15 mouse cellular contexts compared by ENCODE assay signal in genomic region chr8:124184507-124184906, GRCm38 (mm10). TPM values are rescaled to one million over a fixed set of nuclear protein-coding genes. Genes with fewer than 3 reads are reported as not detected.
DNase-seq lines count a peak whose midpoint lies in the region; ATAC-seq and TF ChIP-seq lines count a peak whose summit lies in the region.
"Had no signal": no experiment of that assay in that cellular context is flagged by ENCODE, and none has a peak within 500 bp of the region (broad histone marks: within the 10 kb centered on the region; RNA-seq: fewer than 3 reads in every experiment).

No protein-coding gene starts in this region.

- H3K9me3 ChIP-seq in hindbrain, embryonic 12.5 days (replicated peaks) = no peaks in the 10 kb centered on the region
- H3K9me3 ChIP-seq in hindbrain, embryonic 16.5 days (ENCODE audit: control insufficient read depth, low read length) = no peaks in the 10 kb centered on the region
- no peaks in the 10 kb centered on the region for H3K9me3 ChIP-seq in midbrain, embryonic 14.5 days (ENCODE audit: control insufficient read depth, low read length)
- H3K9me3 ChIP-seq in midbrain, embryonic 11.5 days (ENCODE audit: control insufficient read depth, low read length) = no peaks in the 10 kb centered on the region
- no peaks in the 10 kb centered on the region for H3K9me3 ChIP-seq in stomach, embryonic 16.5 days (replicated peaks; ENCODE audit: control insufficient read depth, low read length)
- H3K9me3 ChIP-seq: liver, embryonic 12.5 days had no signal

- DNase-seq in midbrain, embryonic 14.5 days = peak; percentile 50
- DNase-seq in midbrain, embryonic 11.5 days (ENCODE audit: low spot score, missing footprints) = no peak
- DNase-seq in testis, postnatal 10 days (ENCODE audit: low spot score) = no peak
- DNase-seq: adrenal gland, adult 2 months; cerebellum, adult 11-12 months; cerebellum, postnatal 25 days; kidney, adult 8-10 months; kidney, postnatal 36 days; thymus, postnatal 36 days had no signal

- no peak overlapping the region for H3K4me2 ChIP-seq in hindbrain, embryonic 12.5 days (replicated peaks)
- H3K4me2 ChIP-seq in hindbrain, embryonic 16.5 days (ENCODE audit: low read length) = no peak overlapping the region
- H3K4me2 ChIP-seq in midbrain, embryonic 14.5 days (ENCODE audit: low read length) = no peak overlapping the region
- no peak overlapping the region for H3K4me2 ChIP-seq in midbrain, embryonic 11.5 days
- H3K4me2 ChIP-seq in stomach, embryonic 16.5 days (ENCODE audit: low read depth, low read length) = no peak overlapping the region
- H3K4me2 ChIP-seq: heart, embryonic 11.5 days; liver, embryonic 12.5 days had no signal

- no peaks in the 10 kb centered on the region for H3K36me3 ChIP-seq in hindbrain, embryonic 12.5 days
- H3K36me3 ChIP-seq in hindbrain, embryonic 16.5 days (ENCODE audit: control insufficient read depth, insufficient read depth, low read length) = no peaks in the 10 kb centered on the region
- H3K36me3 ChIP-seq in midbrain, embryonic 14.5 days (ENCODE audit: control insufficient read depth, insufficient read depth, low read length) = no peaks in the 10 kb centered on the region
- H3K36me3 ChIP-seq in midbrain, embryonic 11.5 days (ENCODE audit: control insufficient read depth, insufficient read depth, low read length) = no peaks in the 10 kb centered on the region
- H3K36me3 ChIP-seq in stomach, embryonic 16.5 days (ENCODE audit: control insufficient read depth, insufficient read depth, low read length) = no peaks in the 10 kb centered on the region
- H3K36me3 ChIP-seq: liver, embryonic 12.5 days had no signal

- H3K4me1 ChIP-seq in hindbrain, embryonic 12.5 days = peaks cover 10% of the 10 kb centered on the region
- H3K4me1 ChIP-seq in hindbrain, embryonic 16.5 days (ENCODE audit: control insufficient read depth, insufficient read depth, low read depth, low read length) = peaks cover 12% of the 10 kb centered on the region
- peaks cover 9% of the 10 kb centered on the region; the same call in 1 of the 2 replicates for H3K4me1 ChIP-seq in midbrain, embryonic 14.5 days (ENCODE audit: control insufficient read depth, insufficient read depth, low read length)
- H3K4me1 ChIP-seq in midbrain, embryonic 11.5 days (ENCODE audit: control insufficient read depth, insufficient read depth, low read length) = no peaks in the 10 kb centered on the region
- no peaks in the 10 kb centered on the region; the same call in 1 of the 2 replicates for H3K4me1 ChIP-seq in embryonic fibroblast, embryonic 13.5 days (ENCODE audit: control insufficient read depth, insufficient read depth, low read length)
- H3K4me1 ChIP-seq in stomach, embryonic 16.5 days (ENCODE audit: control insufficient read depth, insufficient read depth, low read length) = peaks cover 21% of the 10 kb centered on the region
- H3K4me1 ChIP-seq: liver, embryonic 12.5 days had no signal

- WGBS in hindbrain, embryonic 12.5 days = 65% methylated on average over 2 of the region's 2 CpGs
- WGBS in hindbrain, embryonic 16.5 days = 40% methylated on average over 2 of the region's 2 CpGs
- WGBS in midbrain, embryonic 14.5 days = 40% methylated on average over 2 of the region's 2 CpGs
- WGBS in midbrain, embryonic 11.5 days = 86% methylated on average over 2 of the region's 2 CpGs
- 79% methylated on average over 2 of the region's 2 CpGs for WGBS in stomach, embryonic 16.5 days

- TF ChIP-seq CTCF in embryonic fibroblast, embryonic 13.5 days (IDR thresholded peaks at IDR 0.05; ENCODE audit: borderline replicate concordance, insufficient read depth, low read length) = no peak

- no peak for TF ChIP-seq POLR2A in embryonic fibroblast, embryonic 13.5 days (IDR thresholded peaks at IDR 0.05; ENCODE audit: low read depth, low read length)

- H3K9ac ChIP-seq in hindbrain, embryonic 12.5 days = no peak overlapping the region
- H3K9ac ChIP-seq in hindbrain, embryonic 16.5 days (ENCODE audit: low read depth, low read length) = no peak overlapping the region
- H3K9ac ChIP-seq in midbrain, embryonic 14.5 days (replicated peaks; ENCODE audit: low read length) = no peak overlapping the region
- H3K9ac ChIP-seq in midbrain, embryonic 11.5 days (ENCODE audit: low read length) = no peak overlapping the region
- no peak overlapping the region for H3K9ac ChIP-seq in stomach, embryonic 16.5 days (ENCODE audit: low read length)
- H3K9ac ChIP-seq: liver, embryonic 12.5 days had no signal

- H3K27ac ChIP-seq in hindbrain, embryonic 12.5 days = peak overlapping the region; percentile 55; the same call in 1 of the 2 replicates
- no peak overlapping the region for H3K27ac ChIP-seq in hindbrain, embryonic 16.5 days (ENCODE audit: low read depth, low read length)
- H3K27ac ChIP-seq in midbrain, embryonic 14.5 days (replicated peaks; ENCODE audit: low read depth, low read length) = 0 out of 2 replicates have a peak overlapping the region, but pooled peaks have one; percentile 5
- no peak overlapping the region for H3K27ac ChIP-seq in midbrain, embryonic 11.5 days (ENCODE audit: low read depth, low read length)
- H3K27ac ChIP-seq in embryonic fibroblast, embryonic 13.5 days (ENCODE audit: insufficient read depth, low read length) = peak overlapping the region; percentile 7; the same call in 1 of the 2 replicates
- peak overlapping the region; percentile 31; the same call in 1 of the 2 replicates for H3K27ac ChIP-seq in stomach, embryonic 16.5 days (ENCODE audit: low read length)
- H3K27ac ChIP-seq: liver, embryonic 12.5 days had no signal

- H3K4me3 ChIP-seq in hindbrain, embryonic 12.5 days = no peak overlapping the region
- no peak overlapping the region for H3K4me3 ChIP-seq in hindbrain, embryonic 16.5 days (ENCODE audit: low read length)
- no peak overlapping the region for H3K4me3 ChIP-seq in midbrain, embryonic 14.5 days (replicated peaks; ENCODE audit: low read depth, low read length)
- no peak overlapping the region for H3K4me3 ChIP-seq in midbrain, embryonic 11.5 days (ENCODE audit: low read depth, low read length)
- no peak overlapping the region for H3K4me3 ChIP-seq in embryonic fibroblast, embryonic 13.5 days (ENCODE audit: insufficient read depth, low read length)
- H3K4me3 ChIP-seq in stomach, embryonic 16.5 days (replicated peaks; ENCODE audit: low read length) = no peak overlapping the region
- H3K4me3 ChIP-seq: liver, embryonic 12.5 days had no signal

- ATAC-seq in hindbrain, embryonic 12.5 days (ENCODE audit: low FRiP score) = peak; percentile 40; the same call in 1 of the 2 replicates
- ATAC-seq in hindbrain, embryonic 16.5 days = no peak
- no peak; the same call in 1 of the 2 replicates for ATAC-seq in midbrain, embryonic 14.5 days (ENCODE audit: low FRiP score, low TSS enrichment)
- no peak for ATAC-seq in midbrain, embryonic 11.5 days (ENCODE audit: low FRiP score)
- no peak for ATAC-seq in stomach, embryonic 16.5 days (ENCODE audit: insufficient read depth, low FRiP score)
- ATAC-seq: liver, embryonic 12.5 days had no signal

- no peaks in the 10 kb centered on the region for H3K27me3 ChIP-seq in hindbrain, embryonic 12.5 days
- H3K27me3 ChIP-seq in hindbrain, embryonic 16.5 days (replicated peaks; ENCODE audit: control insufficient read depth, insufficient read depth, low read length) = no peaks in the 10 kb centered on the region
- H3K27me3 ChIP-seq in midbrain, embryonic 14.5 days (ENCODE audit: control insufficient read depth, insufficient read depth, low read length) = no peaks in the 10 kb centered on the region
- H3K27me3 ChIP-seq in midbrain, embryonic 11.5 days (ENCODE audit: control insufficient read depth, insufficient read depth, low read length) = no peaks in the 10 kb centered on the region
- no peaks in the 10 kb centered on the region for H3K27me3 ChIP-seq in stomach, embryonic 16.5 days (ENCODE audit: control insufficient read depth, insufficient read depth, low read length)
- H3K27me3 ChIP-seq: liver, embryonic 12.5 days had no signal

RNA-seq across cellular contexts. Expression of gene Galnt2, which starts 46.7 kb away (rescaled TPM):
- polyA plus RNA-seq in hindbrain, embryonic 12.5 days (2016; fragmentation: Nextera tagmentation; extraction: Ambion mirVana) = 84.8 and 86.1 TPM in 2 replicates
- polyA plus RNA-seq in hindbrain, embryonic 16.5 days (2015; fragmentation: Nextera tagmentation; extraction: Ambion mirVana) = 33.8 and 40.2 TPM in 2 replicates
- polyA plus RNA-seq in midbrain, embryonic 14.5 days (2014; fragmentation: Nextera tagmentation; extraction: Ambion mirVana) = 65.8 and 70.1 TPM in 2 replicates
- polyA plus RNA-seq in midbrain, embryonic 11.5 days (2014; fragmentation: Nextera tagmentation; extraction: Ambion mirVana) = 66.9 and 76.6 TPM in 2 replicates
- polyA plus RNA-seq in embryonic fibroblast, embryonic 13.5 days (2011; ENCODE audit: insufficient read length, low read depth, missing spikeins) = 20.3 and 45.2 TPM in 2 replicates
- polyA plus RNA-seq in stomach, embryonic 16.5 days (2015; fragmentation: Nextera tagmentation; extraction: Ambion mirVana) = 47.4 and 49.3 TPM in 2 replicates

Comparison
In these comparisons a context has a peak if more than half of its experiments do, and no peak if none do; other contexts are left out.
1. H3K27ac ChIP-seq: peak in hindbrain, embryonic 12.5 days (single experiment), midbrain, embryonic 14.5 days (single experiment), embryonic fibroblast, embryonic 13.5 days (single experiment) and stomach, embryonic 16.5 days (single experiment); none in hindbrain, embryonic 16.5 days (single experiment) and midbrain, embryonic 11.5 days (single experiment).